17 mouse cellular contexts compared by ENCODE assay signal in genomic region chr2:174643448-174644144, GRCm38 (mm10). TPM values are rescaled to one million over a fixed set of nuclear protein-coding genes. Genes with fewer than 3 reads are reported as not detected.
DNase-seq lines count a peak whose midpoint lies in the region; ATAC-seq and TF ChIP-seq lines count a peak whose summit lies in the region.
"Had no signal": no experiment of that assay in that cellular context is flagged by ENCODE, and none has a peak within 500 bp of the region (broad histone marks: within the 10 kb centered on the region; RNA-seq: fewer than 3 reads in every experiment).

TSS of gene Zfp831 (plus strand) at chr2:174643534.

- no peak for DNase-seq in cerebellum, adult 11 months
- no peak for DNase-seq in kidney, postnatal 36 days
- no peak for DNase-seq in liver, embryonic 11.5 days (ENCODE audit: low spot score)
- DNase-seq in midbrain, postnatal 0 days (ENCODE audit: low spot score), result no peak
- DNase-seq in ovary, postnatal 10 days (ENCODE audit: low spot score), result no peak
- DNase-seq: adrenal gland, postnatal 10 days; cerebellum, postnatal 36 days; heart, postnatal 4 days; kidney, adult 8-10 months; lung, postnatal 10 days; right cerebral cortex, postnatal 14 days; thymus, postnatal 25 days had no signal

- no peak within 1 kb of the TSS for H3K4me3 ChIP-seq in kidney, embryonic 15.5 days (replicated peaks)
- no peak within 1 kb of the TSS for H3K4me3 ChIP-seq in liver, embryonic 12.5 days
- H3K4me3 ChIP-seq in liver, embryonic 11.5 days (ENCODE audit: low read depth, low read length), result no peak within 1 kb of the TSS
- no peak within 1 kb of the TSS for H3K4me3 ChIP-seq in midbrain, postnatal 0 days (ENCODE audit: low read depth, low read length)
- H3K4me3 ChIP-seq: erythroblast, embryonic 14.5 days; neural tube, embryonic 13.5 days had no signal

- no peak within 1 kb of the TSS for H3K9ac ChIP-seq in kidney, embryonic 15.5 days
- H3K9ac ChIP-seq in liver, embryonic 12.5 days, result no peak within 1 kb of the TSS
- no peak within 1 kb of the TSS for H3K9ac ChIP-seq in liver, embryonic 11.5 days (ENCODE audit: low read depth, low read length)
- no peak within 1 kb of the TSS for H3K9ac ChIP-seq in midbrain, postnatal 0 days (replicated peaks; ENCODE audit: low read length, poor library complexity, severe bottlenecking)
- H3K9ac ChIP-seq: neural tube, embryonic 13.5 days had no signal

- no peak within 1 kb of the TSS for H3K4me2 ChIP-seq in kidney, embryonic 15.5 days
- no peak within 1 kb of the TSS for H3K4me2 ChIP-seq in liver, embryonic 12.5 days
- no peak within 1 kb of the TSS for H3K4me2 ChIP-seq in liver, embryonic 11.5 days
- no peak within 1 kb of the TSS for H3K4me2 ChIP-seq in midbrain, postnatal 0 days (ENCODE audit: low read depth, low read length, poor library complexity, severe bottlenecking)
- H3K4me2 ChIP-seq: neural tube, embryonic 13.5 days had no signal

- no peaks in the 10 kb centered on the region for H3K36me3 ChIP-seq in kidney, embryonic 15.5 days
- no peaks in the 10 kb centered on the region for H3K36me3 ChIP-seq in liver, embryonic 12.5 days
- H3K36me3 ChIP-seq in liver, embryonic 11.5 days (ENCODE audit: control insufficient read depth, insufficient read depth, low read length), result no peaks in the 10 kb centered on the region
- H3K36me3 ChIP-seq in midbrain, postnatal 0 days (ENCODE audit: insufficient read depth, low read length), result no peaks in the 10 kb centered on the region
- H3K36me3 ChIP-seq: neural tube, embryonic 13.5 days had no signal

- 86% methylated on average over 18 of the region's 18 CpGs for WGBS in kidney, embryonic 15.5 days
- 69% methylated on average over 18 of the region's 18 CpGs for WGBS in liver, embryonic 12.5 days (ENCODE audit: insufficient replicate concordance)
- WGBS in liver, embryonic 11.5 days, result 79% methylated on average over 18 of the region's 18 CpGs
- 84% methylated on average over 18 of the region's 18 CpGs for WGBS in midbrain, postnatal 0 days

- no peaks in the 10 kb centered on the region for H3K4me1 ChIP-seq in kidney, embryonic 15.5 days
- H3K4me1 ChIP-seq in liver, embryonic 12.5 days, result no peaks in the 10 kb centered on the region
- H3K4me1 ChIP-seq in liver, embryonic 11.5 days (replicated peaks; ENCODE audit: control insufficient read depth, insufficient read depth, low read length), result no peaks in the 10 kb centered on the region
- H3K4me1 ChIP-seq in midbrain, postnatal 0 days (ENCODE audit: insufficient read depth, low read length), result no peaks in the 10 kb centered on the region
- H3K4me1 ChIP-seq: neural tube, embryonic 13.5 days had no signal

- H3K27me3 ChIP-seq in kidney, embryonic 15.5 days, result no peaks in the 10 kb centered on the region; the same call in 1 of the 2 replicates
- H3K27me3 ChIP-seq in liver, embryonic 12.5 days (replicated peaks), result no peaks in the 10 kb centered on the region
- H3K27me3 ChIP-seq in liver, embryonic 11.5 days (replicated peaks; ENCODE audit: control insufficient read depth, insufficient read depth, low read length), result no peaks in the 10 kb centered on the region
- H3K27me3 ChIP-seq in midbrain, postnatal 0 days (ENCODE audit: insufficient read depth, low read length), result no peaks in the 10 kb centered on the region
- H3K27me3 ChIP-seq: neural tube, embryonic 13.5 days had no signal

- TF ChIP-seq CTCF in midbrain, postnatal 0 days (IDR thresholded peaks at IDR 0.05), result no peak

- ATAC-seq in cerebellum, adult (ENCODE audit: insufficient number of reproducible peaks, low FRiP score, low TSS enrichment), result peak; percentile 27; the same call in 1 of the 2 replicates
- ATAC-seq in kidney, embryonic 15.5 days (replicated peaks; ENCODE audit: low FRiP score), result peak; percentile 43; the same call in 1 of the 2 replicates
- peak; percentile 37; the same call in 1 of the 2 replicates for ATAC-seq in liver, embryonic 12.5 days
- no peak for ATAC-seq in liver, embryonic 11.5 days (replicated peaks; ENCODE audit: low FRiP score)
- peak; percentile 44 for ATAC-seq in midbrain, postnatal 0 days (ENCODE audit: low FRiP score)

- no peaks in the 10 kb centered on the region for H3K9me3 ChIP-seq in kidney, embryonic 15.5 days (replicated peaks)
- H3K9me3 ChIP-seq in liver, embryonic 12.5 days (replicated peaks), result no peaks in the 10 kb centered on the region
- H3K9me3 ChIP-seq in liver, embryonic 11.5 days (ENCODE audit: control insufficient read depth, low read length), result no peaks in the 10 kb centered on the region
- H3K9me3 ChIP-seq in midbrain, postnatal 0 days (ENCODE audit: low read length), result 0 out of 2 replicates have a peak, but pooled peaks cover 4% of the 10 kb centered on the region

- no peak within 1 kb of the TSS for H3K27ac ChIP-seq in kidney, embryonic 15.5 days
- H3K27ac ChIP-seq in liver, embryonic 12.5 days, result no peak within 1 kb of the TSS
- no peak within 1 kb of the TSS for H3K27ac ChIP-seq in liver, embryonic 11.5 days (ENCODE audit: low read depth, low read length)
- H3K27ac ChIP-seq in midbrain, postnatal 0 days (ENCODE audit: low read depth, low read length), result no peak within 1 kb of the TSS
- H3K27ac ChIP-seq: neural tube, embryonic 13.5 days had no signal

RNA-seq across cellular contexts. Expression of gene Zfp831, which starts in this region (rescaled TPM):
- polyA plus RNA-seq in kidney, embryonic 15.5 days (2015; fragmentation: Nextera tagmentation; extraction: Ambion mirVana), result not detected in 2 replicates
- 0.01 and 0.06 TPM in 2 replicates for polyA plus RNA-seq in liver, embryonic 12.5 days (2016; fragmentation: Nextera tagmentation; extraction: Ambion mirVana)
- polyA plus RNA-seq in liver, embryonic 11.5 days (2014; fragmentation: Nextera tagmentation; extraction: Ambion mirVana), result 0.01 TPM in 1 of 2 replicates, not detected in the other
- 0.09 TPM in 1 of 2 replicates, not detected in the other for total RNA-seq in midbrain, postnatal 0 days (2014; rRNA removed)
- polyA plus RNA-seq in midbrain, postnatal 0 days (2015; fragmentation: Nextera tagmentation; extraction: Ambion mirVana), result not detected in 2 replicates
- polyA plus RNA-seq: erythroblast, embryonic 14.5 days; neural tube, embryonic 13.5 days had no signal

Comparison
In these comparisons a context has a peak if more than half of its experiments do, and no peak if none do; other contexts are left out.
1. Peak in ATAC-seq in kidney, embryonic 15.5 days; RNA of the gene not detected or under 1 TPM.
2. Peak in ATAC-seq in liver, embryonic 12.5 days; RNA of the gene not detected or under 1 TPM.
3. Peak in ATAC-seq in midbrain, postnatal 0 days; RNA of the gene not detected or under 1 TPM.